Mouse (Mus musculus): Measurements from ENCODE around the gene Plbd2. TPM values are rescaled to one million over a fixed set of nuclear protein-coding genes. Genes with fewer than 3 reads are reported as not detected.

Gene Plbd2
- polyA plus RNA-seq, 1 experiment from 2014 or later, result 63.6 TPM

GRCm38 (mm10) chr5:120497071-120497470, 6.4 kb downstream of the Plbd2 start:
- 82% methylated on average over 3 of the region's 3 CpGs for WGBS

GRCm38 (mm10) chr5:120495703-120496226, 7.7 kb downstream of the Plbd2 start:
- Histone ChIP-seq H3K4me1 (replicated peaks; ENCODE audit: control insufficient read depth, insufficient read depth, low read length) (no peaks in the 10 kb centered on the region), H3K9ac (ENCODE audit: low read depth, low read length) (no peak overlapping the region), H3K9me3 (ENCODE audit: control insufficient read depth) (no peaks in the 10 kb centered on the region), H3K27ac (ENCODE audit: low read depth, low read length) (no peak overlapping the region), H3K4me2 (replicated peaks; ENCODE audit: low read depth) (no peak overlapping the region), H3K36me3 (ENCODE audit: control insufficient read depth, insufficient read depth) (peaks cover 38% of the 10 kb centered on the region; the same call in 1 of the 2 replicates), H3K4me3 (ENCODE audit: low read depth, low read length) (no peak overlapping the region), H3K27me3 (replicated peaks; ENCODE audit: control insufficient read depth, insufficient read depth, low read length) (no peaks in the 10 kb centered on the region)
- no peak for ATAC-seq
- TF ChIP-seq CTCF (IDR thresholded peaks at IDR 0.05; ENCODE audit: low read depth), result no peak
- 90% methylated on average over 13 of the region's 13 CpGs for WGBS

More at GRCm38 (mm10) chr5:120497071-120497470, 6.4 kb downstream of the Plbd2 start:
- peaks cover 32% of the 10 kb centered on the region; the same call in 1 of the 2 replicates for H3K36me3 ChIP-seq (ENCODE audit: control insufficient read depth, insufficient read depth)
- no peak for ATAC-seq
- no peak overlapping the region for H3K9ac ChIP-seq (ENCODE audit: low read depth, low read length)
- no peak overlapping the region for H3K4me3 ChIP-seq (ENCODE audit: low read depth, low read length)
- H3K9me3 ChIP-seq (ENCODE audit: control insufficient read depth), result no peaks in the 10 kb centered on the region
- no peak for TF ChIP-seq CTCF (IDR thresholded peaks at IDR 0.05; ENCODE audit: low read depth)
- H3K27me3 ChIP-seq (replicated peaks; ENCODE audit: control insufficient read depth, insufficient read depth, low read length), result no peaks in the 10 kb centered on the region
- no peak overlapping the region for H3K27ac ChIP-seq (ENCODE audit: low read depth, low read length)
- no peak overlapping the region for H3K4me2 ChIP-seq (replicated peaks; ENCODE audit: low read depth)
- H3K4me1 ChIP-seq (replicated peaks; ENCODE audit: control insufficient read depth, insufficient read depth, low read length), result no peaks in the 10 kb centered on the region

- TF ChIP-seq CTCF (IDR thresholded peaks at IDR 0.05; ENCODE audit: low read depth), result no peak
- ATAC-seq, result no peak
- no peaks in the 10 kb centered on the region for H3K27me3 ChIP-seq (replicated peaks; ENCODE audit: control insufficient read depth, insufficient read depth, low read length)
- no peak overlapping the region for H3K9ac ChIP-seq (ENCODE audit: low read depth, low read length)
- no peak overlapping the region for H3K27ac ChIP-seq (ENCODE audit: low read depth, low read length)
- WGBS, result 79% methylated on average over 10 of the region's 10 CpGs
- H3K4me1 ChIP-seq (replicated peaks; ENCODE audit: control insufficient read depth, insufficient read depth, low read length), result no peaks in the 10 kb centered on the region
- peaks cover 38% of the 10 kb centered on the region; the same call in 1 of the 2 replicates for H3K36me3 ChIP-seq (ENCODE audit: control insufficient read depth, insufficient read depth)
- H3K4me2 ChIP-seq (replicated peaks; ENCODE audit: low read depth), result no peak overlapping the region
- no peak overlapping the region for H3K4me3 ChIP-seq (ENCODE audit: low read depth, low read length)
- no peaks in the 10 kb centered on the region for H3K9me3 ChIP-seq (ENCODE audit: control insufficient read depth)
Measured at GRCm38 (mm10) chr5:120495064-120495702, 8.2 kb downstream of the Plbd2 start.

- ATAC-seq, result no peak
- H3K9me3 ChIP-seq (ENCODE audit: control insufficient read depth), result no peaks in the 10 kb centered on the region
- WGBS, result 91% methylated on average over 9 of the region's 9 CpGs
- peaks cover 38% of the 10 kb centered on the region; the same call in 1 of the 2 replicates for H3K36me3 ChIP-seq (ENCODE audit: control insufficient read depth, insufficient read depth)
- no peak overlapping the region for H3K4me3 ChIP-seq (ENCODE audit: low read depth, low read length)
- H3K4me1 ChIP-seq (replicated peaks; ENCODE audit: control insufficient read depth, insufficient read depth, low read length), result no peaks in the 10 kb centered on the region
- H3K27me3 ChIP-seq (replicated peaks; ENCODE audit: control insufficient read depth, insufficient read depth, low read length), result no peaks in the 10 kb centered on the region
- TF ChIP-seq CTCF (IDR thresholded peaks at IDR 0.05; ENCODE audit: low read depth), result no peak
- H3K4me2 ChIP-seq (replicated peaks; ENCODE audit: low read depth), result no peak overlapping the region
- no peak overlapping the region for H3K27ac ChIP-seq (ENCODE audit: low read depth, low read length)
- no peak overlapping the region for H3K9ac ChIP-seq (ENCODE audit: low read depth, low read length)
Measured at GRCm38 (mm10) chr5:120493873-120494395, 9.5 kb downstream of the Plbd2 start.

GRCm38 (mm10) chr5:120493440-120493839, 10.0 kb downstream of the Plbd2 start:
- ATAC-seq, result no peak
- Histone ChIP-seq H3K9ac (ENCODE audit: low read depth, low read length) (no peak overlapping the region), H3K4me3 (ENCODE audit: low read depth, low read length) (no peak overlapping the region), H3K27me3 (replicated peaks; ENCODE audit: control insufficient read depth, insufficient read depth, low read length) (no peaks in the 10 kb centered on the region), H3K27ac (ENCODE audit: low read depth, low read length) (no peak overlapping the region), H3K4me2 (replicated peaks; ENCODE audit: low read depth) (no peak overlapping the region), H3K36me3 (ENCODE audit: control insufficient read depth, insufficient read depth) (peaks cover 40% of the 10 kb centered on the region), H3K4me1 (replicated peaks; ENCODE audit: control insufficient read depth, insufficient read depth, low read length) (no peaks in the 10 kb centered on the region), H3K9me3 (ENCODE audit: control insufficient read depth) (no peaks in the 10 kb centered on the region)
- TF ChIP-seq CTCF (IDR thresholded peaks at IDR 0.05; ENCODE audit: low read depth), result no peak
- 95% methylated on average over 6 of the region's 6 CpGs for WGBS

- peak; percentile 64 for TF ChIP-seq CTCF (IDR thresholded peaks at IDR 0.05; ENCODE audit: low read depth)
- 75% methylated on average over 11 of the region's 11 CpGs for WGBS
- H3K4me3 ChIP-seq (ENCODE audit: low read depth, low read length), result no peak overlapping the region
- no peaks in the 10 kb centered on the region for H3K9me3 ChIP-seq (ENCODE audit: control insufficient read depth)
- H3K27ac ChIP-seq (ENCODE audit: low read depth, low read length), result no peak overlapping the region
- no peak for ATAC-seq
- H3K36me3 ChIP-seq (ENCODE audit: control insufficient read depth, insufficient read depth), result peaks cover 44% of the 10 kb centered on the region
- H3K9ac ChIP-seq (ENCODE audit: low read depth, low read length), result no peak overlapping the region
- no peaks in the 10 kb centered on the region for H3K27me3 ChIP-seq (replicated peaks; ENCODE audit: control insufficient read depth, insufficient read depth, low read length)
- H3K4me2 ChIP-seq (replicated peaks; ENCODE audit: low read depth), result no peak overlapping the region
- no peaks in the 10 kb centered on the region for H3K4me1 ChIP-seq (replicated peaks; ENCODE audit: control insufficient read depth, insufficient read depth, low read length)
Measured at GRCm38 (mm10) chr5:120492437-120492836, 11.0 kb downstream of the Plbd2 start.

All from intestine, postnatal 0 days (tissue).